Mouse (Mus musculus) embryonic facial prominence, embryonic 14.5 days (tissue): Measurements from ENCODE around the gene Ndufa3. TPM values are rescaled to one million over a fixed set of nuclear protein-coding genes. Genes with fewer than 3 reads are reported as not detected.

ENCODE experiments used
- ATAC-seq: fragments of 200-750 bp; cut with Nextera tagmentation; 2 replicates; pipeline ENCODE4 v1.8.0; 2017; ENCODE audit warnings: low read depth, moderate number of reproducible peaks, moderate TSS enrichment
- DNase-seq: peaks from one replicate; pipeline ENCODE4 v3.0.0-alpha.2; 2015; ENCODE audit warnings: low spot score
- H3K27ac ChIP-seq: fragments of 300-500 bp; sonication (generic); replicated peaks from 2 replicates; pipeline ENCODE4 v1.5.1; 2014; ENCODE audit warnings: low read depth, mild to moderate bottlenecking, low read length, moderate library complexity
- H3K27me3 ChIP-seq: fragments of 300-500 bp; sonication (generic); replicated peaks from 2 replicates; pipeline ENCODE4 v1.6.1; 2014; ENCODE audit warnings: low read length; ENCODE audit not compliant: control insufficient read depth, insufficient read depth
- H3K36me3 ChIP-seq: fragments of 300-500 bp; sonication (generic); 2 replicates; pipeline ENCODE4 v1.6.1; 2014; ENCODE audit warnings: low read length, mixed read lengths; ENCODE audit not compliant: control insufficient read depth, insufficient read depth
- H3K4me1 ChIP-seq: fragments of 300-500 bp; sonication (generic); 2 replicates; pipeline ENCODE4 v1.6.1; 2014; ENCODE audit warnings: antibody characterized with exemption, low read length; ENCODE audit not compliant: control insufficient read depth, insufficient read depth
- H3K4me2 ChIP-seq: fragments of 300-500 bp; sonication (generic); 2 replicates; pipeline ENCODE4 v1.6.1; 2014; ENCODE audit warnings: low read depth, mild to moderate bottlenecking, low read length, moderate library complexity, mixed read lengths
- H3K4me3 ChIP-seq: fragments of 300-500 bp; sonication (generic); 2 replicates; pipeline ENCODE4 v1.5.1; 2014; ENCODE audit warnings: low read depth, mild to moderate bottlenecking, low read length
- H3K9ac ChIP-seq: fragments of 300-500 bp; sonication (generic); 2 replicates; pipeline ENCODE4 v1.6.1; 2014; ENCODE audit warnings: low read depth, mild to moderate bottlenecking, low read length, moderate library complexity, mixed read lengths
- H3K9me3 ChIP-seq: fragments of 300-500 bp; sonication (generic); 2 replicates; pipeline ENCODE4 v1.6.1; 2016; ENCODE audit warnings: low read length; ENCODE audit not compliant: control insufficient read depth
- WGBS: fragments of 180-500 bp; shearing (Covaris S2); extraction: QIAGEN DNeasy Blood & Tissue Kit; methylation state at CpG from one replicate; pipeline ENCODE4 v1.1.7; 2014; 5-methylcytosine and 5-hydroxymethylcytosine counted together
- polyA plus RNA-seq: library from polyadenylated mRNA; unstranded; fragments of >200 nt; fragmentation: Nextera tagmentation; extraction: Ambion mirVana; gene quantifications from 2 replicates; pipeline ENCODE4 v1.2.1, GENCODE M21; 2014

Ndufa3 gene
- polyA plus RNA-seq, 1 experiment from 2014 or later, result 552 TPM

GRCm38 (mm10) chr7:3580029-3580428 is 37.1 kb upstream of the Ndufa3 start:
- no peak overlapping the region for H3K9ac ChIP-seq
- no peaks in the 10 kb centered on the region for H3K4me1 ChIP-seq
- H3K4me2 ChIP-seq, result no peak overlapping the region
- no peak overlapping the region for H3K27ac ChIP-seq
- no peak overlapping the region for H3K4me3 ChIP-seq
- 56% methylated on average over 2 of the region's 2 CpGs for WGBS
- DNase-seq, result no peak
- H3K27me3 ChIP-seq, result no peaks in the 10 kb centered on the region
- no peaks in the 10 kb centered on the region for H3K36me3 ChIP-seq
- H3K9me3 ChIP-seq, result no peaks in the 10 kb centered on the region
- ATAC-seq, result no peak

GRCm38 (mm10) chr7:3585763-3586162 is 31.4 kb upstream of the Ndufa3 start:
- Histone ChIP-seq H3K9me3 (no peaks in the 10 kb centered on the region), H3K9ac (0 out of 2 replicates have a peak overlapping the region, but pooled peaks have one; percentile 30), H3K4me1 (no peaks in the 10 kb centered on the region), H3K27ac (no peak overlapping the region), H3K27me3 (no peaks in the 10 kb centered on the region), H3K4me3 (no peak overlapping the region), H3K4me2 (no peak overlapping the region), H3K36me3 (no peaks in the 10 kb centered on the region)
- 13% methylated on average over 6 of the region's 6 CpGs for WGBS
- DNase-seq (no peak), ATAC-seq (no peak)

- DNase-seq (peak; percentile 60), ATAC-seq (peak; percentile 41; the same call in 1 of the 2 replicates)
- Histone ChIP-seq H3K4me1 (no peaks in the 10 kb centered on the region), H3K27ac (no peak overlapping the region), H3K4me3 (no peak overlapping the region), H3K27me3 (no peaks in the 10 kb centered on the region), H3K9ac (0 out of 2 replicates have a peak overlapping the region, but pooled peaks have one; percentile 30), H3K36me3 (no peaks in the 10 kb centered on the region), H3K9me3 (no peaks in the 10 kb centered on the region), H3K4me2 (no peak overlapping the region)
- 4% methylated on average over 5 of the region's 5 CpGs for WGBS
These were observed 30.9 kb upstream of the Ndufa3 start for GRCm38 (mm10) chr7:3586255-3586654.

GRCm38 (mm10) chr7:3587292-3587691 is 29.9 kb upstream of the Ndufa3 start:
- Histone ChIP-seq H3K4me1 (no peaks in the 10 kb centered on the region), H3K9ac (no peak overlapping the region), H3K27ac (no peak overlapping the region), H3K4me2 (no peak overlapping the region), H3K36me3 (no peaks in the 10 kb centered on the region), H3K27me3 (no peaks in the 10 kb centered on the region), H3K4me3 (no peak overlapping the region), H3K9me3 (no peaks in the 10 kb centered on the region)
- WGBS, result 64% methylated on average over 1 of the region's 1 CpGs
- DNase-seq, result no peak
- no peak for ATAC-seq

- no peak for ATAC-seq
- no peak for DNase-seq
- Histone ChIP-seq H3K4me3 (no peak overlapping the region), H3K27ac (no peak overlapping the region), H3K27me3 (no peaks in the 10 kb centered on the region), H3K9me3 (no peaks in the 10 kb centered on the region), H3K9ac (no peak overlapping the region), H3K4me2 (no peak overlapping the region), H3K4me1 (no peaks in the 10 kb centered on the region), H3K36me3 (no peaks in the 10 kb centered on the region)
- WGBS, result 88% methylated on average over 3 of the region's 3 CpGs
These were observed 26.6 kb upstream of the Ndufa3 start for GRCm38 (mm10) chr7:3590550-3590949.

GRCm38 (mm10) chr7:3591534-3591933 is 25.6 kb upstream of the Ndufa3 start:
- no peak for ATAC-seq
- H3K9ac ChIP-seq, result no peak overlapping the region
- H3K4me2 ChIP-seq, result no peak overlapping the region
- H3K4me3 ChIP-seq, result no peak overlapping the region
- no peaks in the 10 kb centered on the region for H3K27me3 ChIP-seq
- 80% methylated on average over 1 of the region's 1 CpGs for WGBS
- no peaks in the 10 kb centered on the region for H3K36me3 ChIP-seq
- no peak overlapping the region for H3K27ac ChIP-seq
- no peaks in the 10 kb centered on the region for H3K9me3 ChIP-seq
- H3K4me1 ChIP-seq, result no peaks in the 10 kb centered on the region
- DNase-seq, result no peak

GRCm38 (mm10) chr7:3593855-3594254 is 23.3 kb upstream of the Ndufa3 start:
- Histone ChIP-seq H3K9ac (no peak overlapping the region), H3K27me3 (no peaks in the 10 kb centered on the region), H3K4me3 (no peak overlapping the region), H3K36me3 (no peaks in the 10 kb centered on the region), H3K4me1 (no peaks in the 10 kb centered on the region), H3K9me3 (no peaks in the 10 kb centered on the region), H3K27ac (no peak overlapping the region), H3K4me2 (no peak overlapping the region)
- ATAC-seq, result no peak
- DNase-seq, result no peak

GRCm38 (mm10) chr7:3594686-3595085 is 22.5 kb upstream of the Ndufa3 start:
- Histone ChIP-seq H3K27ac (no peak overlapping the region), H3K9me3 (no peaks in the 10 kb centered on the region), H3K27me3 (no peaks in the 10 kb centered on the region), H3K4me1 (no peaks in the 10 kb centered on the region), H3K36me3 (no peaks in the 10 kb centered on the region), H3K9ac (no peak overlapping the region), H3K4me3 (no peak overlapping the region), H3K4me2 (peak overlapping the region; percentile 28)
- DNase-seq, result no peak
- WGBS, result 15% methylated on average over 5 of the region's 5 CpGs
- ATAC-seq, result no peak

- Histone ChIP-seq H3K36me3 (no peaks in the 10 kb centered on the region), H3K4me3 (no peak overlapping the region), H3K9me3 (no peaks in the 10 kb centered on the region), H3K9ac (no peak overlapping the region), H3K4me2 (peak overlapping the region; percentile 28), H3K27ac (no peak overlapping the region), H3K4me1 (no peaks in the 10 kb centered on the region), H3K27me3 (no peaks in the 10 kb centered on the region)
- ATAC-seq (no peak), DNase-seq (no peak)
- 14% methylated on average over 9 of the region's 9 CpGs for WGBS
These were observed 22.0 kb upstream of the Ndufa3 start for GRCm38 (mm10) chr7:3595146-3595545.
